15 mouse cellular contexts compared by ENCODE assay signal in the genomic region with DNA sequence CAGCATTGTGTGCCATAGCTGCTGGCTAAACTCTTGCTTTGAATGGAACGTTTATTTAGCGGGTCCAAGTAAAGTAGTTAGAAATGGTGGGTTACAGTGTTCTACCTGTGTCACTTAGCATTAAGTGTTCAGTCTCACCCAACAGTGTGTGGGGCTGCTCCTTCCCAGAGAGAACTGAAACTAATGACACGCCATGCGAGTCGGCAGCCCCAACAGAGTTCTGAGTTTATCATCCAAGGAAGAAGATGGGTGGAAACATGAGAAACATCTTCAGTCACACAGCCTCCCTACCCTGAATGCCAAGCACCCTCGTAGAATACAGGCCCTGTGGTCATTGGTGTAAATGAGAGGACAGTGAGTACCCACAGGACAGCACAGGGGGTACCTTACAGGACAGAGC.
"Had no signal": no experiment of that assay in that cellular context is flagged by ENCODE, and none has a peak within 500 bp of the region (broad histone marks: within the 10 kb centered on the region; RNA-seq: fewer than 3 reads in every experiment).

No protein-coding gene starts in this region.

- H3K4me3 ChIP-seq: left cerebral cortex, adult 2 months; limb, embryonic 10.5 days; liver, embryonic 15.5 days; midbrain, embryonic 13.5 days; myocyte; neural tube, embryonic 12.5 days; stomach, embryonic 15.5 days had no signal

- H3K36me3 ChIP-seq: limb, embryonic 10.5 days; liver, embryonic 15.5 days; midbrain, embryonic 13.5 days; neural tube, embryonic 12.5 days; stomach, embryonic 15.5 days had no signal

- H3K27ac ChIP-seq: left cerebral cortex, adult 2 months; limb, embryonic 10.5 days; liver, embryonic 15.5 days; macrophage; midbrain, embryonic 13.5 days; neural tube, embryonic 12.5 days; stomach, embryonic 15.5 days had no signal

- H3K4me1 ChIP-seq: limb, embryonic 10.5 days; liver, embryonic 15.5 days; midbrain, embryonic 13.5 days; neural tube, embryonic 12.5 days; stomach, embryonic 15.5 days had no signal

- DNase-seq: kidney, adult 11 months; kidney, postnatal 14 days; lung, embryonic 14.5 days; lung, postnatal 10 days; retina, postnatal 1 day; right cerebral cortex, postnatal 4 days; thymus, postnatal 36 days had no signal

- ATAC-seq: midbrain, embryonic 13.5 days had no signal

- H3K27me3 ChIP-seq: liver, embryonic 15.5 days; midbrain, embryonic 13.5 days; neural tube, embryonic 12.5 days; stomach, embryonic 15.5 days had no signal
